Mouse (Mus musculus): ENCODE data around the gene Pex14. TPM values are rescaled to one million over a fixed set of nuclear protein-coding genes. Genes with fewer than 3 reads are reported as not detected.

Gene Pex14
- total and polyA plus RNA-seq, 2 experiments, result 35.6 to 58.2 TPM

DNA sequence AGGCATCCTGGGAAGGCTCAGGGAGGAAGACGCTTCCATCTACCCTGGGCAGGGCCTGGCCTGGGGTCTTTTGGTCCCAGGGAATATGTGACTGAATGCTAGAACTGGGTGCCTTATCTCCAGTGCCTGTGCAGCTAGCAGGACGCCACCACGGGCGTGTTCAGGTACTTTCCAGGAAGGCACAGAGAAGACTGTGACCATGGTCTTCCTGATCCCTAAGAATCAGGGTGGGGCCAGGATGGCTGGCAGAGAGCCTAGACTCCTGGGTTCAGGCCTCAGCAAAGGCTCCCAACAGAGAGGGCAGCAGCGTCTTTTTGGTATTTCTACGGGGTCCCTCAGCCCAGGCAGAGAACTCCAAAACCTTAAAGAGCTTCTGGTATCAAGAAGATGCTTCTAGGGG, 149.2 kb downstream of the Pex14 start:
- no peak for DNase-seq (ENCODE audit: extremely low read depth, low read depth, low spot score)
- TF ChIP-seq POLR2A (IDR thresholded peaks at IDR 0.05; ENCODE audit: extremely low read depth, insufficient read depth, low read length) (no peak), CTCF (IDR thresholded peaks at IDR 0.05; ENCODE audit: low read depth, low read length) (no peak)
- Histone ChIP-seq H3K27ac (replicated peaks; ENCODE audit: insufficient read depth, low read depth, low read length) (no peak overlapping the region), H3K27me3 (ENCODE audit: control insufficient read depth, insufficient read depth, low read length) (peaks cover 4% of the 10 kb centered on the region), H3K36me3 (ENCODE audit: control insufficient read depth, insufficient read depth, low read length) (no peaks in the 10 kb centered on the region), H3K4me1 (ENCODE audit: control insufficient read depth, insufficient read depth, low read length) (no peaks in the 10 kb centered on the region), H3K79me2 (ENCODE audit: control insufficient read depth, insufficient read depth, low read length) (no peaks in the 10 kb centered on the region), H3K9ac (ENCODE audit: low read depth, low read length) (no peak overlapping the region), H3K4me3 (ENCODE audit: insufficient read depth, low read depth, low read length) (no peak overlapping the region)
- 77% methylated on average over 6 of the region's 6 CpGs for WGBS

DNA sequence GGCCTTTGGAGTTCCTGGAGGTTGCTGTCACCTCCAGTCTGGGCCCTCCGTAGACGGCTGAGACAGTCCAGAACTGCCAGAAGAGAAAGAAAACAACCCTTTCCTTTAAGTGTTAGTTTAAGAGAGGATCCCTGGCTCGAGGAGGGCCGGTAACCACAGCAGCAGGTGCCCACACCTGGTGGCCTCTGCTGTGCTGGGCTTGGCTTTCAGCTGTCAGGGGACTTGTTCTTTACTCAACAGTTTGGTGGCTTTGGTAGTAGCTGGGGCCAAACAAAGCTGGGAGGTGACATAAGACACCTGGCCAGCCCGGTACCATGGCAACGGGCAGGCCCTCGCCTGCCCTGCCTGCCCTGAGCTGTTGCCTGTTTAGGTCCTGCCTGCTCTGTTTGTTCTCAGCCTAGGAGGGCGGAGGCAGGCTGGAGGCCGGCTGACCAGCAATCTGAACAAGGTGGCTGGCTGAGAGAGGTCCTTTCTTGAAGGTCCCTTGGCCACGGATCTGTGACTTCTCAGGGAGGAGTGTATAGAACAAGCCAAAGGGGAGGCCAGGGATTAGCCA, 151.8 kb downstream of the Pex14 start:
- Histone ChIP-seq H3K9ac (ENCODE audit: low read depth, low read length) (no peak overlapping the region), H3K27ac (replicated peaks; ENCODE audit: insufficient read depth, low read depth, low read length) (no peak overlapping the region), H3K27me3 (ENCODE audit: control insufficient read depth, insufficient read depth, low read length) (peaks cover 4% of the 10 kb centered on the region), H3K36me3 (ENCODE audit: control insufficient read depth, insufficient read depth, low read length) (no peaks in the 10 kb centered on the region), H3K4me3 (ENCODE audit: insufficient read depth, low read depth, low read length) (no peak overlapping the region), H3K79me2 (ENCODE audit: control insufficient read depth, insufficient read depth, low read length) (no peaks in the 10 kb centered on the region), H3K4me1 (ENCODE audit: control insufficient read depth, insufficient read depth, low read length) (no peaks in the 10 kb centered on the region)
- 40% methylated on average over 10 of the region's 10 CpGs for WGBS
- peak; percentile 25 for DNase-seq (ENCODE audit: extremely low read depth, low read depth, low spot score)
- TF ChIP-seq CTCF (IDR thresholded peaks at IDR 0.05; ENCODE audit: low read depth, low read length), result no peak

DNA sequence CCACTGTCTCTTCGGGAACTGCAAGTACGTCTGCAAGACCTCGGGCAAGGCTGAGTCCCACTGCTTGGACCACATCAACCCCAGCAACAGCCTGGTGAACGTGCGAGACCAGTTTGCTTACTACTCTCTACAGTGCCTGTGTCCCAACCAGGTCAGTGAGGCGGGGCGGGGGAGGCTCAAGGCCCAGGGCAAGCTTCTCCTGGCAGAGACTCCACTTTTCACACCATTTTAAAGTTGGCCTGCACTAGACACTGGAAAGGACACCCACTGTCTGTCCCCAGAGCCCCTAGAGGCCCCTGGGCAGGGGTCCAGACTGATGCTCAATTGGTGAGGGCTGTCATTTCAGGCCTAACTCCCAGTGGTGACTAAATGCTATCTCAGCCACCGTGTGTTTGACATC, 153.6 kb downstream of the Pex14 start:
- no peak overlapping the region for H3K9ac ChIP-seq (ENCODE audit: low read depth, low read length)
- TF ChIP-seq CTCF (IDR thresholded peaks at IDR 0.05; ENCODE audit: low read depth, low read length), result no peak
- TF ChIP-seq POLR2A (IDR thresholded peaks at IDR 0.05; ENCODE audit: extremely low read depth, insufficient read depth, low read length), result no peak
- H3K27me3 ChIP-seq (ENCODE audit: control insufficient read depth, insufficient read depth, low read length), result no peaks in the 10 kb centered on the region

DNA sequence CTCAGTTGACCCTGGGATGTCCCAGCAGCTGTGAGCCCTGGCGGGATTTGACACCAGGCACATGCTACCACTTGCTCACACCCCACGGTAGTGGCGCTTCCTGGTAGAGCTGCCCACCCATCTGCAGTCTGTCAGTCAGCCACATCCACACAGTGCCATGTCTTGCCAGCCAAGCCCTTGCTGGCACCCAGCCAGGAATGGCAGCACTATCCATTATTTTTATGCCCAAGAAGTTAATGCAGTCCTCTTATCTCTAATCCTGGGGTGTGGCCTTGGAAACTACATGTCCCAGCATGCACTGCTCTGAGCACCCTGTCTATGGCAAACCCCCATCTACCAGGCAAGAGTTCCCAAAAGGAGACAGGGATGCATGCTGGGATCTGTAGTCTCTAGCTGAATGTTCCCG, 154.2 kb downstream of the Pex14 start:
- 89% methylated on average over 4 of the region's 4 CpGs for WGBS
- H3K4me1 ChIP-seq (ENCODE audit: control insufficient read depth, insufficient read depth, low read length), result no peaks in the 10 kb centered on the region
- DNase-seq (ENCODE audit: extremely low read depth, low read depth, low spot score), result peak; percentile 23

More for the DNA sequence above, 153.6 kb downstream of the Pex14 start:
- 93% methylated on average over 8 of the region's 8 CpGs for WGBS
- Histone ChIP-seq H3K36me3 (ENCODE audit: control insufficient read depth, insufficient read depth, low read length) (no peaks in the 10 kb centered on the region), H3K4me3 (ENCODE audit: insufficient read depth, low read depth, low read length) (no peak overlapping the region), H3K27ac (replicated peaks; ENCODE audit: insufficient read depth, low read depth, low read length) (no peak overlapping the region), H3K4me1 (ENCODE audit: control insufficient read depth, insufficient read depth, low read length) (no peaks in the 10 kb centered on the region), H3K79me2 (ENCODE audit: control insufficient read depth, insufficient read depth, low read length) (no peaks in the 10 kb centered on the region)
- DNase-seq (ENCODE audit: extremely low read depth, low read depth, low spot score), result no peak

DNA sequence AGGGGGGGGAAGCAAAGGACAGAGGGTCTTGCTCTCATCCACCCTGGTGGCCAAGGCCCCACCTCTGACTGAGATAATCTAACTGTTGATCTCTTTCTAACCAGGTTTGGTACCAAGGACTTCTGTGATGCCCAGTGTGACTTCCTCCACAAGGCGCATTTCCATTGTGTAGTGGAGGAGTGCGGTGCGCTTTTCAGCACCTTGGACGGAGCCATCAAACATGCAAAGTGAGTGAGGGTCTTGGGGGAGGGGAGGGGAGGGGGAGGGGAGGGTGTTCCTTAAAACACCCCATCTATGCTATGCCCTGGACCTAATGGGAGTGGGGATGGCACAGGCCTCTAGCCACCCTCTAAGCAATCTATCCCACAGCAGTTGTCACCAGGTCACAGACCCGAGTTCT, 156.6 kb downstream of the Pex14 start:
- no peak for TF ChIP-seq CTCF (IDR thresholded peaks at IDR 0.05; ENCODE audit: low read depth, low read length)
- no peak for TF ChIP-seq POLR2A (IDR thresholded peaks at IDR 0.05; ENCODE audit: extremely low read depth, insufficient read depth, low read length)
- DNase-seq (ENCODE audit: extremely low read depth, low read depth, low spot score), result no peak
- no peaks in the 10 kb centered on the region for H3K27me3 ChIP-seq (ENCODE audit: control insufficient read depth, insufficient read depth, low read length)
- H3K36me3 ChIP-seq (ENCODE audit: control insufficient read depth, insufficient read depth, low read length), result no peaks in the 10 kb centered on the region
- H3K27ac ChIP-seq (replicated peaks; ENCODE audit: insufficient read depth, low read depth, low read length), result no peak overlapping the region
- H3K4me1 ChIP-seq (ENCODE audit: control insufficient read depth, insufficient read depth, low read length), result no peaks in the 10 kb centered on the region
- no peak overlapping the region for H3K9ac ChIP-seq (ENCODE audit: low read depth, low read length)
- no peak overlapping the region for H3K4me3 ChIP-seq (ENCODE audit: insufficient read depth, low read depth, low read length)
- H3K79me2 ChIP-seq (ENCODE audit: control insufficient read depth, insufficient read depth, low read length), result no peaks in the 10 kb centered on the region
- 80% methylated on average over 5 of the region's 5 CpGs for WGBS

More for the DNA sequence above, 154.2 kb downstream of the Pex14 start:
- H3K4me3 ChIP-seq (ENCODE audit: insufficient read depth, low read depth, low read length), result no peak overlapping the region
- H3K36me3 ChIP-seq (ENCODE audit: control insufficient read depth, insufficient read depth, low read length), result no peaks in the 10 kb centered on the region
- no peaks in the 10 kb centered on the region for H3K79me2 ChIP-seq (ENCODE audit: control insufficient read depth, insufficient read depth, low read length)
- no peak overlapping the region for H3K9ac ChIP-seq (ENCODE audit: low read depth, low read length)
- no peak overlapping the region for H3K27ac ChIP-seq (replicated peaks; ENCODE audit: insufficient read depth, low read depth, low read length)
- no peak for TF ChIP-seq CTCF (IDR thresholded peaks at IDR 0.05; ENCODE audit: low read depth, low read length)
- TF ChIP-seq POLR2A (IDR thresholded peaks at IDR 0.05; ENCODE audit: extremely low read depth, insufficient read depth, low read length), result no peak
- H3K27me3 ChIP-seq (ENCODE audit: control insufficient read depth, insufficient read depth, low read length), result no peaks in the 10 kb centered on the region

DNA sequence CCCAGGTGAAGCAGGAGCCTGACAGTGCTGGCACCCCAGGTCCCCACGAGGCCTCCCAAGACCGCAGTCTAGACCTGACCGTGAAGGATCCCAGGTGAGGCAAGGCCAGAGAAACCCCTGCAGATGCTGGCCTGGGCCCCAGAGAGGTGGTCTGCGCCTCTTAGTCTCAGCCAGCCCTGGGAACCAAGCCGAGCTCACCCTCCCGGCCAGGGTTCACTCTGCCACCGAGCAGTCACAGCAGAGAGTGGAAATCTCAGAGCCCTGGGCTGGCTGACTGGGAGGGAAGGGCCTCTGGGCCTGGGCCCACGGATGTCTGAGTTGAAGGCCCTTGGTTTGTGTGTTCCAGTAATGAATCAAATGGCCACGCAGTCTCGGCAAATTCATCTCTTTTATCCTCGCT, 158.4 kb downstream of the Pex14 start:
- H3K4me3 ChIP-seq (ENCODE audit: insufficient read depth, low read depth, low read length), result no peak overlapping the region
- H3K27me3 ChIP-seq (ENCODE audit: control insufficient read depth, insufficient read depth, low read length), result no peaks in the 10 kb centered on the region
- TF ChIP-seq POLR2A (IDR thresholded peaks at IDR 0.05; ENCODE audit: extremely low read depth, insufficient read depth, low read length) (no peak), CTCF (IDR thresholded peaks at IDR 0.05; ENCODE audit: low read depth, low read length) (no peak)
- H3K79me2 ChIP-seq (ENCODE audit: control insufficient read depth, insufficient read depth, low read length), result no peaks in the 10 kb centered on the region
- H3K9ac ChIP-seq (ENCODE audit: low read depth, low read length), result no peak overlapping the region
- DNase-seq (ENCODE audit: extremely low read depth, low read depth, low spot score), result no peak
- WGBS, result 76% methylated on average over 11 of the region's 11 CpGs
- H3K27ac ChIP-seq (replicated peaks; ENCODE audit: insufficient read depth, low read depth, low read length), result no peak overlapping the region
- no peaks in the 10 kb centered on the region for H3K4me1 ChIP-seq (ENCODE audit: control insufficient read depth, insufficient read depth, low read length)
- H3K36me3 ChIP-seq (ENCODE audit: control insufficient read depth, insufficient read depth, low read length), result no peaks in the 10 kb centered on the region

Data from liver, adult 2 months (tissue).